Mouse (Mus musculus): Measurements from ENCODE around the gene Nrn1.

DNA sequence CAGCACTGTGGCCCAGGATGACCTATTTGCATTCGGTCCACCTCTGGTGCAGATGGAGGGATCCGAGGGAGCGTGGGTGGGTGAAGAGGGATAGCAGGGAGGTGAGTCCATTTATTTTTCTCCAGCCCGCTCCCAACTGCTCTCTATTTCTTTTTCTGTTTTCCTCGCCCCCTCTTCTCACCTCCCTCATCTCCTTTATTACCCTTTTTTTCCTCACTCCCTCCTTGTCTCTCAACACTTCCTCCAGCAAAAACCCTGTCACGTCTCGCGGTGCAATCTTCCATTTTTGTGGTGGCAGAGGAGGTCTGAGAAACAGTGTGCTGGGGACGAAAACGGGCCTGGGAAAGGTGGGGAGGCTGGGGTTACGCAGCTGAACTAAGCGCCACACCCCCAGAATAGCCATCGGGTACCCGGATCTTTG, 4.6 kb downstream of the Nrn1 start:
- no peak for TF ChIP-seq CTCF (conservative IDR thresholded peaks at IDR 0.05; ENCODE audit: low read length)
- TF ChIP-seq POU5F1 (IDR thresholded peaks at IDR 0.05; ENCODE audit: borderline replicate concordance, low read length), result no peak
- no peak for TF ChIP-seq NANOG (IDR thresholded peaks at IDR 0.05; ENCODE audit: borderline replicate concordance, low read length)
